Mouse (Mus musculus): ENCODE measurements around the gene Gpr162.

GRCm38 (mm10) chr6:124835531-124835930 lies 28.3 kb downstream of the Gpr162 start:
- TF ChIP-seq POLR2A (IDR thresholded peaks at IDR 0.05; ENCODE audit: borderline replicate concordance, insufficient read depth, low read length) (no peak), CTCF (IDR thresholded peaks at IDR 0.05; ENCODE audit: borderline replicate concordance, insufficient read depth, low read depth, low read length) (no peak)

All from cerebellum, adult 2 months (tissue).